Mouse (Mus musculus) liver, embryonic 12.5 days (tissue): ENCODE results near the gene Ddn. TPM values are rescaled to one million over a fixed set of nuclear protein-coding genes. Genes with fewer than 3 reads are reported as not detected.

Source experiments
- ATAC-seq: fragments of 200-750 bp; cut with Nextera tagmentation; 2 replicates; pipeline ENCODE4 v1.8.0; 2017; ENCODE audit warnings: moderate number of reproducible peaks, mild to moderate bottlenecking, moderate library complexity
- H3K27ac ChIP-seq: fragments of 300-500 bp; sonication (generic); 2 replicates; pipeline ENCODE4 v1.5.1; 2016; ENCODE audit warnings: mild to moderate bottlenecking
- H3K27me3 ChIP-seq: fragments of 300-500 bp; sonication (generic); replicated peaks from 2 replicates; pipeline ENCODE4 v1.6.1; 2016; ENCODE audit warnings: mild to moderate bottlenecking, moderate library complexity
- H3K36me3 ChIP-seq: fragments of 300-500 bp; sonication (generic); 2 replicates; pipeline ENCODE4 v1.6.1; 2016; ENCODE audit warnings: mild to moderate bottlenecking, moderate library complexity
- H3K4me1 ChIP-seq: fragments of 300-500 bp; sonication (generic); 2 replicates; pipeline ENCODE4 v1.6.1; 2016
- H3K4me2 ChIP-seq: fragments of 300-500 bp; sonication (generic); 2 replicates; pipeline ENCODE4 v1.6.1; 2016; ENCODE audit warnings: mild to moderate bottlenecking, moderate library complexity
- H3K4me3 ChIP-seq: fragments of 300-500 bp; sonication (generic); 2 replicates; pipeline ENCODE4 v1.5.1; 2016; ENCODE audit warnings: mild to moderate bottlenecking, moderate library complexity
- H3K9ac ChIP-seq: fragments of 300-500 bp; sonication (generic); 2 replicates; pipeline ENCODE4 v1.6.1; 2016; ENCODE audit warnings: mild to moderate bottlenecking, moderate library complexity
- H3K9me3 ChIP-seq: fragments of 300-500 bp; sonication (generic); replicated peaks from 2 replicates; pipeline ENCODE4 v1.6.1; 2016; ENCODE audit warnings: mild to moderate bottlenecking, moderate library complexity
- WGBS: fragments of 180-500 bp; shearing (Covaris S2); methylation state at CpG from one replicate; pipeline ENCODE4 v1.1.7; 2016; ENCODE audit not compliant: insufficient replicate concordance; 5-methylcytosine and 5-hydroxymethylcytosine counted together
- polyA plus RNA-seq: library from polyadenylated mRNA; unstranded; fragments of >200 nt; fragmentation: Nextera tagmentation; extraction: Ambion mirVana; gene quantifications from 2 replicates; pipeline ENCODE4 v1.2.1, GENCODE M21; 2016

Ddn gene
- polyA plus RNA-seq, 1 experiment from 2014 or later, result not detected

DNA sequence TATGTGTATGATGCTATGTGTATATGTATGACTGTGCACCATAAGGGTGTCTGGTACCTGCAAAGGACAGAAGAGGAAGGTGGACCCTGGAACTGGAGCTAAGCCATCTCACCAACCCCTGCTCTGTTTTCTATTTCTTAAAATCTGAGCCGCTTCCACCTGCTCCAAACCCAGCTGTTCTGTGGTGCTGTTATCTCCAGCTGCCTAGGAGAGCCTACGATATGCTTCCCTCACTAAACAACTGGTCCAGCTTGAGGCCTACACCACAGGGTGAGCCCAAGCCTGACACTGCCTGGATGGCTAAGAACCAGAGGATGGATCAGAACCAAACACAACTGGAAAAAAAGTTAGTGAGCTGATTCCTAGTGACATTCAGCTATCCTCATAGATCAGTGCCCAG, 55.2 kb downstream of the Ddn start:
- peaks cover 19% of the 10 kb centered on the region for H3K4me1 ChIP-seq
- no peak overlapping the region for H3K27ac ChIP-seq
- ATAC-seq, result no peak
- 58% methylated on average over 2 of the region's 2 CpGs for WGBS
- H3K9me3 ChIP-seq, result no peaks in the 10 kb centered on the region
- H3K9ac ChIP-seq, result no peak overlapping the region
- no peak overlapping the region for H3K4me2 ChIP-seq
- peaks cover 9% of the 10 kb centered on the region for H3K36me3 ChIP-seq
- no peaks in the 10 kb centered on the region for H3K27me3 ChIP-seq
- H3K4me3 ChIP-seq, result no peak overlapping the region

Other genes starting within 250 kb of the Ddn start
- gene Ccnt1, start 238.6 kb downstream of the Ddn start, polyA plus RNA-seq, result 34.4 and 35.5 TPM in 2 replicates
- gene 4930415O20Rik, start 238.5 kb downstream of the Ddn start, polyA plus RNA-seq, result not detected in 2 replicates
- 9.7 and 10.2 TPM in 2 replicates for gene Adcy6, start 199.4 kb downstream of the Ddn start, polyA plus RNA-seq
- 3.8 and 4.9 TPM in 2 replicates for gene Cacnb3, start 178.7 kb downstream of the Ddn start, polyA plus RNA-seq
- gene Ddx23, start 146.6 kb downstream of the Ddn start, polyA plus RNA-seq, result 15.9 and 16.2 TPM in 2 replicates
- 0.30 and 0.50 TPM in 2 replicates for gene Rnd1, start 132.0 kb downstream of the Ddn start, polyA plus RNA-seq
- gene Ccdc65, start 101.3 kb downstream of the Ddn start, polyA plus RNA-seq, result 0.06 TPM in 1 of 2 replicates, not detected in the other
- 83.5 and 90.2 TPM in 2 replicates for gene Fkbp11, start 81.3 kb downstream of the Ddn start, polyA plus RNA-seq
- 22.4 TPM in 2 replicates for gene Arf3, start 46.3 kb downstream of the Ddn start, polyA plus RNA-seq
- not detected in 2 replicates for gene Wnt10b, start 31.3 kb downstream of the Ddn start, polyA plus RNA-seq
- gene Wnt1, start 19.6 kb downstream of the Ddn start, polyA plus RNA-seq, result not detected in 2 replicates
- 114 TPM in 2 replicates for gene Prkag1, start 22.0 kb upstream of the Ddn start, polyA plus RNA-seq
- 7.0 TPM in 2 replicates for gene Kmt2d, start 61.7 kb upstream of the Ddn start, polyA plus RNA-seq
- gene Rhebl1, start 85.0 kb upstream of the Ddn start, polyA plus RNA-seq, result 4.9 TPM in 2 replicates
- 0.25 and 0.32 TPM in 2 replicates for gene Dhh, start 89.0 kb upstream of the Ddn start, polyA plus RNA-seq
- gene Lmbr1l, start 108.7 kb upstream of the Ddn start, polyA plus RNA-seq, result 4.4 and 4.6 TPM in 2 replicates
- gene Tuba1b, start 125.1 kb upstream of the Ddn start, polyA plus RNA-seq, result 1,333 and 1,388 TPM in 2 replicates
- not detected in 2 replicates for gene Gm49450, start 144.1 kb upstream of the Ddn start, polyA plus RNA-seq
- gene Tuba1a, start 144.2 kb upstream of the Ddn start, polyA plus RNA-seq, result 180 and 181 TPM in 2 replicates
- 242 and 244 TPM in 2 replicates for gene Tuba1c, start 220.4 kb upstream of the Ddn start, polyA plus RNA-seq
- gene Prph, start 245.7 kb upstream of the Ddn start, polyA plus RNA-seq, result 0.35 and 0.89 TPM in 2 replicates